Mouse (Mus musculus) megakaryocyte, embryonic 14.5 days (primary cell): Measurements from ENCODE around the gene Sarnp. TPM values are rescaled to one million over a fixed set of nuclear protein-coding genes. Genes with fewer than 3 reads are reported as not detected.

ENCODE experiments used
- H3K27me3 ChIP-seq: replicated peaks from 2 replicates; pipeline ENCODE3; 2012; ENCODE audit warnings: inconsistent platforms
- H3K36me3 ChIP-seq: replicated peaks from 2 replicates; pipeline ENCODE3; 2012; ENCODE audit warnings: low read length, inconsistent platforms, mixed read lengths
- H3K4me1 ChIP-seq: 2 replicates; pipeline ENCODE4 v1.6.1; 2012; ENCODE audit warnings: inconsistent platforms
- H3K4me3 ChIP-seq: replicated peaks from 2 replicates; pipeline ENCODE3; 2012; ENCODE audit warnings: moderate library complexity, mild to moderate bottlenecking, inconsistent platforms
- H3K9me3 ChIP-seq: 2 replicates; pipeline ENCODE4 v1.6.1; 2012; ENCODE audit warnings: inconsistent platforms
- FLI1 ChIP-seq: IDR thresholded peaks from 2 replicates; pipeline ENCODE4 v1.6.1; 2012; ENCODE audit warnings: low read length, inconsistent platforms, mixed read lengths
- GATA1 ChIP-seq: IDR thresholded peaks from 3 replicates; pipeline ENCODE4 v1.6.1; 2012; ENCODE audit warnings: mixed read lengths, low read length, inconsistent platforms, borderline replicate concordance
- polyA plus RNA-seq: library from polyadenylated mRNA; stranded (reverse); fragments of >175 nt; gene quantifications from 2 replicates; pipeline ENCODE4 v1.2.3, GENCODE M21; 2012; ENCODE audit warnings: low replicate concordance; ENCODE audit not compliant: insufficient read depth

Sarnp gene
- polyA plus RNA-seq, 1 experiment = 13.5 TPM

DNA sequence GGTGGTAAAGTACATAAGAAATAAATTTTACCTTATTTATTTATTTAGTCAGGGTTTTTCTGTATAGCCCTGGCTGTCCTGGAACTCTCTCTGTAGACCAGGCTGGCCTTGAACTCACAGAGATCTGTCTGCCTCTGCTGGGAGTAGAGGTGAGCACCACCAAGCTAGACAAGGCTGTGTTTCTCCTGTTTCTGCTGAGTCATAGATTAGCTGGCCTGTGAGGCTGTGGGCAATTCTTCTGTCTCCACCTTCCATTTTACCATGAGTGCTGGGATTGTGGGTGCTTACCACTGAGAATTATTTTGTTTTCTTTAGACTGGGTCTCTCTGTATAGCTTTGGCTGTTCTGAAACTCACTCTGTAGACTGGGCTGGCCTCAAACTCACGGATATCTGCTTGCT is 84.3 kb downstream of the Sarnp start:
- no peaks in the 10 kb centered on the region for H3K36me3 ChIP-seq
- H3K4me1 ChIP-seq = peaks cover 69% of the 10 kb centered on the region
- H3K9me3 ChIP-seq = no peaks in the 10 kb centered on the region
- H3K4me3 ChIP-seq = peak overlapping the region; percentile 51
- peaks cover 5% of the 10 kb centered on the region for H3K27me3 ChIP-seq
- TF ChIP-seq FLI1 (no peak), GATA1 (no peak)

DNA sequence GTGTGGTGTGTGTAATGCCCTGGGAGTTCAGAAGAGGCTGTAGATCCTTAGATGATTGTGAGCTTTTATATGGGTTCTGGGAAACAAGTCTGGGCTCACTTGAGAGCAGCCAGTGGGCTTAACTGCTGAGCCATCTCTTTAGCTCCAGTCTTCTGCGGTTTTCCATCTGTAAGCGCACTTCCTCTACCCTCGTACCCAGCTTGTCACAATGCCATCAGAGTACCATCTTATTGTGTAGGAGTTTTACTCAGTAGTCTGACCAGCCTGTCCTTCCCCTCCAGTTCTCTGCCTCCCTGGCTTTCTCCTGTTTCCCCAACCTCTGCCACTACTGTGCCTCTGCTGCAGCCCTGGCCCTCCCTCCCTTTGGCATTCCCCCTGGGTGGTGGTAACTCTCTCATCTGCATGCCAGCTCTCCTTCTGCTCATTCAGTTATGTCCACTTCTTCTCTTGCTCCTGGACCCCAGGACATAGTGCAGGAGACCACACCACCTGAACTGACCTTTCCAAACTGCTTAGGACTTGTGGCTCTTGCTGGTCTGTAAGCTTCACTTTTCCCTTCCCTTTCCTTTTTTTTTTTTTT is 85.4 kb downstream of the Sarnp start:
- TF ChIP-seq GATA1 (no peak), FLI1 (no peak)
- Histone ChIP-seq H3K4me3 (peak overlapping the region; percentile 65), H3K9me3 (no peaks in the 10 kb centered on the region), H3K36me3 (no peaks in the 10 kb centered on the region), H3K4me1 (peaks cover 68% of the 10 kb centered on the region), H3K27me3 (no peaks in the 10 kb centered on the region)

- Histone ChIP-seq H3K9me3 (no peaks in the 10 kb centered on the region), H3K27me3 (peaks cover 11% of the 10 kb centered on the region), H3K4me1 (peaks cover 79% of the 10 kb centered on the region), H3K36me3 (no peaks in the 10 kb centered on the region), H3K4me3 (no peak overlapping the region)
- TF ChIP-seq FLI1 (no peak), GATA1 (no peak)
These were observed 87.7 kb downstream of the Sarnp start for GRCm38 (mm10) chr10:128904812-128905211.

- peaks cover 77% of the 10 kb centered on the region for H3K4me1 ChIP-seq
- H3K9me3 ChIP-seq = no peaks in the 10 kb centered on the region
- peaks cover 22% of the 10 kb centered on the region for H3K27me3 ChIP-seq
- TF ChIP-seq GATA1 = no peak
- no peak for TF ChIP-seq FLI1
- H3K4me3 ChIP-seq = peak overlapping the region; percentile 94
- peaks cover 29% of the 10 kb centered on the region for H3K36me3 ChIP-seq
These were observed 91.8 kb downstream of the Sarnp start for GRCm38 (mm10) chr10:128908778-128909448.

- Histone ChIP-seq H3K4me3 (peak overlapping the region; percentile 94), H3K27me3 (peaks cover 22% of the 10 kb centered on the region)
These were observed 92.5 kb downstream of the Sarnp start for GRCm38 (mm10) chr10:128909567-128910028.

DNA sequence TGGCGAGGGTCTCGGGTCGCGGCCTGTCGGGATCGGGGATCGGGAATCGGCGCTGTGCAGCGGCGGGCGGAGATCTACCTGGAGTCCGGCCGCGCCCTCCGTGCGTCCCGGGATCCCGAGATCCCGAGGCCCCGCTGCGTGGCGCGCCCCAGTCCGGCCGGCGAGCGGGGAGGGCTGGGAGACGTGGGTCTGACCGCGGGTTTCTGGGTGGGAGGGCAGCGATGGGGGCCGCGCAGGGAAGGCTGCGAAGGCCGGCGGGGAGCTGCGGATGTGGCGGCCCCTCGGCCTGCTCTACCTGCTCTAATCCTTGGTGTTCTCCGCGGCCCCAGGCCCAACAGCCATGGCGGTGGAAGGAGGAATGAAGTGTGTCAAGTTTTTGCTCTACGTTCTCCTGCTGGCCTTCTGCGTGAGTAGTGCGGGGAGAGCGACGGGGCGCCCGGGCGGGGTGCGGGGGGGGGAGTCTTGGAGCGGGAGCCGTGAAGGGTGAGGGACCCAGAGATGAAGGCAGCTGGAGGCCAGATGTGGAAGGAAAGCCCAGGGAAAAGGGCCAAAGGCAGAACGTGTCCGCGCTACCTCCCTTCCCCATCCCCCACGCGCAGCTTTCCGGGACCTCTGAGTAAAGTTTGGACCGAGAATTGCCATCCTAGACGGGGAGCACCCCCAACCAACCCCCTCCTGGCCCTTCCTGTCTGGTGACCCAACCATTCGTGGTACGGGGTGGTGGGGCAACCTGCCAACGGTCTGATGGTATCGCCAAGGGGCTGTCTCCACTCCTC is 93.1 kb downstream of the Sarnp start:
- peaks cover 70% of the 10 kb centered on the region for H3K4me1 ChIP-seq
- peaks cover 22% of the 10 kb centered on the region for H3K27me3 ChIP-seq
- peak overlapping the region; percentile 94 for H3K4me3 ChIP-seq
- peaks cover 42% of the 10 kb centered on the region for H3K36me3 ChIP-seq
- H3K9me3 ChIP-seq = no peaks in the 10 kb centered on the region
- TF ChIP-seq GATA1 (no peak), FLI1 (no peak)

More at GRCm38 (mm10) chr10:128909567-128910028, 92.5 kb downstream of the Sarnp start:
- H3K9me3 ChIP-seq = no peaks in the 10 kb centered on the region
- H3K36me3 ChIP-seq = peaks cover 36% of the 10 kb centered on the region
- TF ChIP-seq GATA1 = no peak
- TF ChIP-seq FLI1 = no peak
- H3K4me1 ChIP-seq = peaks cover 72% of the 10 kb centered on the region

GRCm38 (mm10) chr10:128911430-128911829 is 94.3 kb downstream of the Sarnp start:
- H3K4me1 ChIP-seq = peaks cover 61% of the 10 kb centered on the region
- H3K4me3 ChIP-seq = peak overlapping the region; percentile 86
- TF ChIP-seq GATA1 (no peak), FLI1 (no peak)
- no peaks in the 10 kb centered on the region for H3K9me3 ChIP-seq
- peaks cover 51% of the 10 kb centered on the region for H3K36me3 ChIP-seq
- H3K27me3 ChIP-seq = peaks cover 22% of the 10 kb centered on the region

DNA sequence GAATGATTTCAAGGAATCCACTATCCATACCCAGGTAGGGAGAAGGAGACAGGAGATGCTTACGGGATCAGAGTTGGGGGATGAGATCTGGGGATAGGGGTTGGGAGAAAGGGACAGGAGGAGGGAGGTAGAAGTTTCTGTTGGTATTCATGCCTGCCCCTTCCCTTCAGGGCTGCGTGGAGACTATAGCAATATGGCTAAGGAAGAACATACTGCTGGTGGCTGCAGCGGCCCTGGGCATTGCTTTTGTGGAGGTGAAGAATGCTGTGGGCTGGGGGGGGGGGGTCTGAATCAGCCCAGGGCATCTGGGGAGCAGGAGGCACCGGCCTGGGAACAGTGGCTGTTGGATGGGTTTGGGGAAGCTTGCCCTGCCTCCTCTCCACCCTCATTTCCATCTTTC is 95.1 kb downstream of the Sarnp start:
- H3K4me3 ChIP-seq = no peak overlapping the region
- no peaks in the 10 kb centered on the region for H3K9me3 ChIP-seq
- TF ChIP-seq FLI1 (no peak), GATA1 (no peak)
- peaks cover 59% of the 10 kb centered on the region for H3K36me3 ChIP-seq
- peaks cover 60% of the 10 kb centered on the region for H3K4me1 ChIP-seq
- H3K27me3 ChIP-seq = peaks cover 22% of the 10 kb centered on the region

DNA sequence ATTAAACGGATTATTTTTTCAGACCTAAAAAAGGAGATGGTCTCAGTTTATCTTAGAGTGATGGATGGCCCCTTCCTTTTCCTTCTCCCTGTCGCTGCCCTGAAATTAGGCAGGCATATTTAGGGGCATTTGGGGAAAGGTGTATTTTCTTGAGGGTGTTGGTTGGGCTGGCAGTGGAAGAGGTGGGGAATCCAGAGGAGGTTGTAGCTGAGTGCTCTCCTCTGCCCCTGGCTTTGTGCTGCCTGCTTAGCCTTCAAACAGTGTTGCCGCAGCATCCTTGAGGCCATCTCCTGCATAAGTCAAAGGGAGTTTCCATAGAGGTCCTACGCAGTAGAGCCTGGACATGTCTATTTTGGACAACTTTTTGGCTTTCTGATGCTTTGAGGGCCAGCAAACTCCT is 95.7 kb downstream of the Sarnp start:
- Histone ChIP-seq H3K4me3 (no peak overlapping the region), H3K27me3 (peaks cover 22% of the 10 kb centered on the region), H3K9me3 (no peaks in the 10 kb centered on the region), H3K36me3 (peaks cover 65% of the 10 kb centered on the region), H3K4me1 (peaks cover 65% of the 10 kb centered on the region)
- TF ChIP-seq GATA1 = no peak
- no peak for TF ChIP-seq FLI1

DNA sequence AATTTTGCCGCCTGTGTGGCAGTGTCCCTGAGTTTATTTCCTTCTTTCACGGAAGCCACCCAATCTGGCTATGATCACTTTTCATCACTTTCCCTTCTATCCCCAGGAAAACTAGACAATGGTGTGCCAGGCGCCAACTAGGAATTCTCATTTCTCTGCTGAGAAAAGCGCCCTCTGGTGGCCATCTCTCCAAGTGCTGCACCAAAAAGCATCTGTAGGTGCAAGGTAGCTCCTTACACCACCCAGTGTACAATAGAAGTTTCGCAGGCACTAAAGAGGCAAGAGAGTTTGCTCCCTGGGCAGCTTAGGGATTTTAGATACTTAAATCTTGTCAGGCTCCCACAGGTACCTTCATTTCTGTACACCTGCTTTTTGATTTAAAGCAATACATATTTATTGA is 96.1 kb downstream of the Sarnp start:
- TF ChIP-seq FLI1 (no peak), GATA1 (no peak)
- no peaks in the 10 kb centered on the region for H3K9me3 ChIP-seq
- H3K4me1 ChIP-seq = peaks cover 67% of the 10 kb centered on the region
- H3K36me3 ChIP-seq = peaks cover 68% of the 10 kb centered on the region
- H3K4me3 ChIP-seq = no peak overlapping the region
- peaks cover 19% of the 10 kb centered on the region for H3K27me3 ChIP-seq
